Mouse (Mus musculus) megakaryocyte progenitor cell, adult 5-6 weeks (primary cell): ENCODE measurements at regions not wholly inside any gene's neighbourhood (a gene's known extent, or its start where the extent isn't known, plus 50 kb on each side); places are given as distances from the start of the nearest gene placed in this dataset.
"Not testable (repeated sequence)": the region's sequence is repeated elsewhere in the genome, so short reads cannot be mapped to it uniquely, and the experiment has no call there.

Source experiments
- ATAC-seq: replicated peaks from 2 replicates; pipeline ENCODE4 v1.8.0; 2016; ENCODE audit warnings: mild to moderate bottlenecking, moderate TSS enrichment, inconsistent platforms; ENCODE audit not compliant: poor library complexity

DNA sequence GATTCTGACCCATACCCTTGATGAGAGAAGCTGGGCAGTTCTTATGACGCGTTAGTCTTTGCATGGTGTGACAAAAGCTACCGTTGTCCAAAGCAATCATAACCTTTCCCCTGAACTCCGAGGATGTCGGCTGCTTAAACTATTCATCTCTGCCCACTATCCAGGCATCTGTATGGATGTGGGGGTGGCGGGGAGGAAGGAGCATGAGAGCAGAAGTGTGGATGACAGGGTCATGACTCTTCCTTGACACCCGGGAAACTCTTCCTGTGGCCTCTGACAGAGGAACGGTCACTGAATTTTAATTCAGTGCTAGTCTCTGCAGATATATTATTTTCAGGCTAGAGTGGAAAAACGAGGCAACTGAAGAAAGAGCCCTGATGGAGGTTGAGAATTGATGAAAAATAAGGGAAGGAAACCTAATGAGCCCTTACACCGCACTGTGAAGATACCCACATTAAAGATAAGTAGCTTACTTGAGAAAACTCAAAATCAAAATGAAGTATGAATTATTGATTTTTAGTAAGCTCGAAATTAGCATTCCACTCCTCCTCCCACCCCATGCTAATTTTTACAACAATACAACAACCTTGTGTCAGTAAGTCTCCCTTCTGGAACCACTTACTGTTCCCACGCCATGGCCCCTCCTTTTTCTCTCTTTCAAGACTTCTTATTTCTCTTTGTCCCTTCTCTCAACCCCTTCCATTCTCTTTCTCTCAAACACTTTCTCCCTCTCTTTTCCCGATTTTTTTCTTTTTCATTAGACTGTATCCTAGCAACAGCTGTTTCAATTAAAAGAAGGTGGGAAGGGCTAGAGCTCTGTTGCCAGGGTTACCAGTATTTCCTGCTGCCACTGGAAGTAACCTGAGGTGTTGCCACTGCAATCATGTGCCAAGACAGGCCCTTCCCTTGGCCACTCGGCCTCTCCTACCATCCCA lies 206.0 kb upstream of the Gap43 start:
- ATAC-seq: no peak

DNA sequence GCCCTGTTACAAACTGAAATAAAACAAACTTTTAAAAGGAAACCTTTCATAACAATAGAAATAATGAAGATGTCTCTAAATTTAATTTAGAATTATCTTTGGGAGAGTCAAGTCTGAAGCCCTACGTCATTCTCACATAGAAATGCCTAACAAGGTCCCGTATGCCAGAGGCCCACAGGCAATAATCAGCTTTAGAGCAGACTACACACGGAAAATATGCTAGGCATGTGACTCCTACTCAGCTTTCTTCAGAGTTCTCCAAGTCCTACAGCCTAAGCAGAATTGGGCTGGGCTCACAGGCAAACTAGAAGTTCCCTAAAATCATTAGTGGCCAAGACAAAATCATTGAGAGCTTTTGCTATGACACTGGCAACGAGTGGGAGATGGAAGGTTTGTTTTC lies 176.9 kb upstream of the Gap43 start:
- no peak for ATAC-seq

DNA sequence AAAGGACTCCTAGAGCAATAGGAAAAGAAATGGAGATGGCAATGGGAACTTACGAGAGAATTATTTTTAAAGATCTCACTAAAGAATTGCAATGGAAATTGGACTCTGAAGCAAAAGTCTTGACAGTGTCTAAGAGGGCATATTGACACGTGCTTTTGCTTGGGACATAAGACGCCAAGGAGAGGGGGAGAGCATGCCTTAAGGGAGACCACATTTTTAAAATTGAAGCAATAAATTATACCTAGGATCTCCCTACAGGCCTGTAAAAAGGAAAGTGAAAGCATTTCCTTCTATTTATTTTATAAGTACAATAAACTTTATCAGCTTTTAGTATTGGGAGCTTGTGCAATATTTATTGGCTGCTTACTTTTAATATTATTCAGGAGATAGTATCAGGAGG lies 175.5 kb upstream of the Gap43 start:
- ATAC-seq: no peak

DNA sequence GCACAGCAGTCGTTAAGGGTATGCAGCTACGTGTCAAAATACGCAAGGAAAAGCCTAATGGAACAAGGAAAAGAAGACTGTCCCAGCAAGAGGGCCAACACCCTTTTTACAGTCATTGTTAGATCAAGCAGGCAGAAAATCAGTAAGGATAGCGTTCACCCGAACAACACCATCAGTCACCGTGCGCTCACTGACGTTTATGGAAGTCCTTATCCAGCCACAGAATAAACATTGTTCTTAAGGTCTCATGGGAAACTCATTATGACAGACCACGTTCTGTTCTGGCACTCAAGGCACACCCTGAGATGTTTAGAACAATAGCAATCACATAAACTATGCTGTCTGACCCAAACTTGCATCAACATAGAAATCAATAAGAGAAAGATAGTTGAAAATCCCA lies 164.7 kb upstream of the Gap43 start:
- no peak for ATAC-seq

DNA sequence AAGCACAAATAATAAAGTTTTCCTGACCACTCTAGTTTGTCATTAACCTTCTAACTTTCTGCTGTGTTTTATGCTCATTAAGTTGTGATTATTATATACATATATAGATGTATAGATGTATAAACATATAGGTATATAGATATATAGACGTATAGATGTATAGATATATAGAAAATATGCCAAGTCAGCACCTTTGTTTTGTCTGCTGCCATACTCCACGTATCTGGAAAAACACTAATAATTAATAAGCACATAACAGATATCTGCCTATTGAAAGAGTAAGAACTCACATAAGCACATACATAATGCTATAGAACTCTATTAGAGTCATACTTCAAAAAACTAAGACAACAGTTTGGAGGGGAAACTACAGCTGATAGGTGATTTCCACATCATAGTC lies 161.3 kb upstream of the Gap43 start:
- ATAC-seq: no peak

DNA sequence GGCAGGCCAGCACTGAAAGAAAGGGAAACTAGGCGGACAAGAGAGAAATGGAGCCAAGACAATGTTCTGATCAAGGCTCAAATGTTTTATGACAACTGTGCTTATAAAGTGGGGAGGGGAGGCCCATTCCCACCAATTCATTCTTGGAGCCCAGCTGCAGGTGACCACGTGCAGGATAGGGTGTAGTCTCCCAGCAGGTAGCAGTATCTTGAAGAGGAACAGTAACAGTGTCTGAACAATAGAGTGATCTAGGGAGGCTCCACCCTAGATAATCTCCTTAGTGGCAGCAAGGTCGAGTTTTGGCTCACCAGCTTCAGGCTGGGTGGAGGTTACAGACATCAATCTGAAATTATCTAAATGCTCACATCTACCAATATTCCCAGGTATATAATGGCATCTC lies 160.7 kb upstream of the Gap43 start:
- not testable (repeated sequence) for ATAC-seq

DNA sequence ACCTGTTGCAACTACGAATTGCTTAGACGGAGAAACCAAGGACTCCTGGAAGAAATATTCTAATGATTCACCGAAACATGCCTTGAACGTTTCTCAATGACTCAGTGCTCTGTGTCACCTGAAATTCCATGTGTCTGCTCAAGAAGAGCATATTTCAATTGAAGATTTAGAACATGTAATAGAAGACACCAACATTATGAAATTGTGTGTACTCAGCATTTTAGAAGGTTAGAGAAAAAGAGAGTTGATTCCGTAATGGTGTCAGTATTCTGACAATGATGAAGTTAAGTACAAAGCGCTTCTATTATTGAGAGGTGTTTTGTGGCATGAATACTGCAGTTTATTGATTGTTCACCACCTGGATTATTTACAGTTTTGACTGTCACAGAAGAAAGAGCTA lies 159.1 kb upstream of the Gap43 start:
- no peak for ATAC-seq

DNA sequence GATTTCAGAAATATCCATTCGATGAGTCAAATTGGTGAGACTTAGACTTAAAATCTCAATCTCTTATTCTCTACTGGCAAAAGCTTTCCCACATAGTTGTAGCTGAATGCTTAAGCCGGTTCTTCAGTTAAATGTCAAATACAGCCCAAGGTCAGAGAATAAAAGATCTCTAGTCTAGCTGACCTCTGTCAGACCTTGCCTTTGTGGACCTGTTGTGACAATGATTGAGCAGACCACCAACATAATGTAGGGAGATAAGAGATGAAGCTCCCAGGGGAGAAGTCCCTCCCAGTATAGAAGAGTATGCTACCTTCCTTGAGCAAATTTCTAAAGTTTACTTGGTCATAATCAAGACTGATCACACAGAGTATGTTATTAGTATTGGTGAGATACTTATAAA lies 157.9 kb upstream of the Gap43 start:
- no peak for ATAC-seq

DNA sequence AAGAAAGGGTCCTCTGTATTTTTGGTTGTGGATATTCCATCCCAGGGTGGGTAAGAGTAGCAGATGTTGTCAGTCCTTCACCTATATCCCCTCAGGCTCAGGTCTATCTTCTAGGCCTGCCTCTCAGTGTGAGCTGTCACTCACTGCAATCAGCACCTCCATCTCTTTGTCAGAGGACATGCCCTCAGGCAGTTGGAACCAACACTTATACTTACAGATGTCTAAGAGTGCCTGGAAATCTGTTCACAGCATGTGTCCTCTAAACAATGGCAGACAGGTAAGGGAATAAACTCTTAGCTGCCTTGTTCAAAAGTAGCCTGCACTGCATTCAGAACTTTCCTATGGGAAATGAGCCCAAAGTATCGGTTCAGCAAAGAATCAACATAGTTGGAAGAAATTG lies 153.1 kb upstream of the Gap43 start:
- ATAC-seq: no peak

DNA sequence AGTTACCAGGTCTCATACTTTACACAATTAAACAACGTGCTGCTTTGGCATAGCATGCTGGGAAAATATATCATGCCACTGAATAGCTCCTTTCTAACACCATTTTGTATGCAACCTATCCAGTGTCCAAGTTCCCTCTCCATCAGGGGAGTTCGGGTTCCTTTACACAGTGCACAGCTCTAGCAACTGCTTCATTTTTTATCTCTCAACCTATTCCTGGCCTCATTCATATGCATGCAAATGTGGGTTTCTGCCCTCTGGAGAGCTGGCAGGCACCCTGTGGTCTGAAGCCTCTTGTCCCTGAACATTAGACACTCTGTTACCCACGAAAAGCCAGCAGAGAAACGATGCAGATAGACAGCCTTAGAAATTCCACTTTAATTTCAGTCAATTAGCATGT lies 148.3 kb upstream of the Gap43 start:
- ATAC-seq: no peak

DNA sequence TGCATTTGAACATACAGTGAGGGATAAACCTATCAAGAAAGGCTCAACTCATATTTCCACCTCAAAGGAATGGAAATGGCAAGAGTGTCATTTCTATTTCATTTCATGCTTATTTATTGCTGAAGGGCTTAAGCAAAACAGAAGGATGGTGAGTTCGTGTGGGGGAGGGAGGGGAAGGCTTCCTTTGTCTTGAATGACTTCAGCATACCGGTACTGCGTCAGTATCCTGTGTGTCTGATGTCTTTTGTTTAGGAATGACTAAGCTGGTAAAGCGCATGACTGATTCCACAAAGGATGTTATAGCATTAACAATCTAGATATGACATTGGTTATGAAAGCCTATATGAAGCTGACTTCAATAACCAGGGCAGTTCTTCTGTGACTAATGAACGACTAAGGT lies 139.5 kb upstream of the Gap43 start:
- ATAC-seq: no peak

DNA sequence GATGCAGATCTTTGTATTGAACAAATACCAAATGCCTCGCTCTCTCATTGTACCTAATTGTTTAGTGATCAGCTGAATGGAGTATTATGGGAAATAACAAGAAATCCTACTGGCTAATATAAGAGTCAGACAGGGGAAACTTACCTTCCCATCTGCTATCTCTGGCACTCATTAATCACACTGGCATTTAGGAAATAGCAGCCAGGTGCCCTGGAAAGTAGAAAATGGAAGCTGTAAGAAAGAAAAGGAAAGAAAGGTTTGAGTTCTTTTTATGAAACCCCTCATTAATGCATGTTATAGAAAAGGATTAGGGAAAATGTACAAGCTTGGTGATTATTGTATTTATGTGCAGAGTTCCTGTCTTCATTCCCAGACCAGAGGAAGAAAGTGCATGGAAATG lies 126.5 kb upstream of the Gap43 start:
- ATAC-seq: no peak

DNA sequence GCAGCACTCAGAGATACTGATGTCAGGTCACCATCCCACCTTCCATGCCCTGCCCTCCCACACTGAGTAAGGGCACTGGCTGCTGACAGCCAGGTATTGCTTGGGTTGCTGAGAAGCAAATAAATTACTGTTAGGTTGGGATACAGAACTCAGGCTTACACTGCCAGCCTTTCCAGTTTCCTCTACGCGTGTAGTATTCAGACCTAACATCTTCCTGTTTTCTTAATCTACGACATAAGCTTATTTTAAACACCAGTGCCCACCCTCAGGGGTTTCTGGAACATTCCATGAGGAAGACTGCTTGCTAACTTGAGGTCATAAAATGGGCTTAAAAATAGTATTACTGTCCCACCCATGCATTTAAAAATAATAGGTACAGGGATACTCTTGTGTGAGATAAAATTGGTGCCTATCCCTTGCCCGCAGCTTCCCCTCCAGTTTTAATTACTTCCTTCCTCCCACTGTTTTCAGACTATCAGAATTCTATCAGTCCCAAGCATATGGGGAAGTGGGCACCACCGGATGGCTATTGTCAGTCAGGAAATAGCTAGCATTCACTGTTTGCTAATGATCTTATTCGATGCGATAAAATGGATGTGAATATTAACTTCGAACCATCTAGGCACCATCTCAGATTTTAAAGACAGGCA lies 116.0 kb upstream of the Gap43 start:
- ATAC-seq: peak; percentile 93

DNA sequence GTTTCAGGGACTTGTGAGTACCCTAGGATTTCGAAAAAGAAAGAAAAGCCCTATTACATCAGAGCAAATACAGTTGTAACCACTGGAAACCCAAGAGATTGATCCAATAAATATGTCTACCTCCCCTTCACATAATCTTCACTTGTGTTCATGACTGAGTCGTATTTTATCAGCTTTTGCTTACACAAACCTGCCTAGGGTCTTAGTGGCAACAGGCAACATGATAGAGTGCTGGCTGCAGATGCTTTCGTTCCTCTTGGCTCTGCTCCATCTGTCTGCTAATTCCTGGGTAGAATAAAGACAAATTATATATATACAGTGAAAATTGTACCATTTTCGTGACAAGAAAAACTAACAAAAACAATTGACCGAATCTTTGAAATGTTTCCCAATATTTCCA lies 112.9 kb upstream of the Gap43 start:
- no peak for ATAC-seq

DNA sequence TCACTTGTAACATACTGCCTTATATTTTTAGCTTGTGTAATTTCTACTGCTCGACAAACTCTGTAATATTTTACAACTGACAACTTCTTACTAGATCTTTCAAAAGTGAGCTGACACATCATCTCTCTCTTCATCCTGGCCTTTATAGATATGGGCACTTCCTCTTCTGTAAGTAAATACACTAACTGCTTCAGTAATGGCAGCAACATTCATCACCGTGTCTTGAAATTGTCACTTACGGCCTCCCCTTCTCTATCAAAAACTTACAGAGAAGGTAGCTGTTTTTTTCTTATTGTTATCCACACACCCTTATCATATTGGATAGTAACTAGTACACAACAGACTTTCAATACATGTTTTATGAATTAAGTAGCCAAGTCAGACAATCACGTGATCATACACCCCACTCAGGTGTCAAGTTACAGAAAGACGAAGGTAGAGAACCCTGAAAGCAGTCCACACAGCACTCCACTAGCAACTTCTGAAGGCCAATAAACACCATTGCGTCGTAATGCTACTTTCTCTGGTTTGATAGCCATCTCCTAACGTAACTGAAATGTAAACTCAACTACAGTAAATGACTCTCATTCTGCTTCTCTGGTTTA lies 109.5 kb upstream of the Gap43 start:
- peak; percentile 31; the same call in 1 of the 2 replicates for ATAC-seq

DNA sequence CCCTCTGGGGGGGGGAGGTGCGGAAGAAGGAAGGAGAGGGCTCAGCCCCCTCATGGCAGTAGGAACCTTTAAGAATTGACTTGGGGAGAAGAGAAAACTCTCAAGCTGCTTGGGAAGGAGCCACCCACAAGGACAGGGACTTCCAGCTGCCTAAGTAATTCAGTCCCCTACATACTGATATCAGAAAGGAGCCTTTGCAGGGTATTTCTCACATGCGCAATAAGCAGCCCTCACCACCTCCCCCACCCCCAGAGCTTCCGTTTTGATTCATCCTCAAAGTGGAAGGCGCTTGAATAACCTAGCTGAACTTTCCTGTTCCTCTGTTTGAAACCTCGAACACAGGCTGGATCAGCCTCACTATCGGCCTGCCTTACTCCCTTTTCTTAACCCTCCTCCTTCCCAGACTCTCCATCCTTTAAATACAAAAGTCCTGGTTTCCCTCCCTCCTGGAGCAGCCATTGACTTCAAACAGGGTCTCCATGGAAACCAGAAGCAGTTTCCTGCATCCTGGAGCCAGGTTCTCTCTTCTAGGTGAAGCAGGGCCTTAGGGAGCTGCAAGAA lies 104.5 kb upstream of the Gap43 start:
- no peak for ATAC-seq

DNA sequence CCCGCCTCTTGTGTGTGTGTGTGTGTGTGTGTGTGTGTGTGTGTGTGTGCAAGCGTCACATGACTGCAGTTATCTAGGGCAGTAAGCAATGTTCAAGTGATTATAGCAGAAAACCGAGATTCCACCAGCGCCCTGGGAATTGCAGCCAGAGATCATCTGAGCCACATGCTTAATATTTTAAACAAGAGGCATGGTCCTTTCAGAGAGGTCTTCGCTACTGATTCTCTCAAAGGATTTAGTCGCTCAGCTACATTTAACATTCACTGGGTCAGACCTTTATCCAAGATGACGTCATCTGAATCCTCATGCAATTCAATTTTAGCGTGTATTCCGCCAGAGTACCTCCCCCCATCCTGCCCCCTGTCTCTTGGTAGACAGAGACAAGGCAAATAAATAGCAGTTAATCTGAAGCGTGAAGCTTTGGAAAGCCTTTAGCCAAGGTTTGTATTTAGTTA lies 104.0 kb upstream of the Gap43 start:
- no peak for ATAC-seq

DNA sequence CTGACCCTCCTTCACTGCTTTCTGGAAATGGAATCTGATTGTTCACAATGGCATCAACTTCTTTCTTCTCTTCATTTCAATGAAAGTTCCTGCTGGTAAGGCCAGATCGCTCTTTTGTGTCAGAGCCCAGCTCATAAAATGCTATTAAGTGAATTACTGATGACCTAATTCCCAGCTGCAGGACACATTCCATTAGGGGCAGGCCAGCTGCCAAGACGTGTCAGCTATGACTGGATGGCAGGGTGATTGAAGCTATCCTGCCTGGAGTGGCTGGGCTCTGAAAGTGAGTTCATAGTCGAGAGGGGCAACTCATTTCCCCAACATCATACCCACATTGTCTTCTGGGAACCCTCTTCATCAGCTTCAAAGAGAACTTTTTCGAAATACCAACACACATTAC lies 100.4 kb upstream of the Gap43 start:
- ATAC-seq: no peak

DNA sequence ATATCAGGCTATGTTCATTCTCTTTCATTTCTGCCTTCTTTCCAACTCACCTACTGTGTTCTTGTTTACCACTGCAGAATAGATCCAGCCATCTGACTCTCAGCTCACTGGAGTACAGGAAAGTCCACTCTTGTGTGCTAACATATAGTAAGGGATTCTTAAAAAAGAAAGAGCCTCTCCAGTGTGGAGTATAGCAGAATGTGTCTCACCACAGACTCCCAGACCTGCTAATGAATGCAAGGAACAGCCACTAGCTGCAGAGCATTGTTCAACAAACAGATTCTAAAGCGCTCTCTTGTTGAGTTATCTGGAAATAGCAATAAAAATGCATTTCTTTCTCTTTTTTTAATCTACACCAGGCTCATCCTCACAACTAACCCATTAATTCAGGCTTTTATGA lies 91.1 kb upstream of the Gap43 start:
- no peak for ATAC-seq

DNA sequence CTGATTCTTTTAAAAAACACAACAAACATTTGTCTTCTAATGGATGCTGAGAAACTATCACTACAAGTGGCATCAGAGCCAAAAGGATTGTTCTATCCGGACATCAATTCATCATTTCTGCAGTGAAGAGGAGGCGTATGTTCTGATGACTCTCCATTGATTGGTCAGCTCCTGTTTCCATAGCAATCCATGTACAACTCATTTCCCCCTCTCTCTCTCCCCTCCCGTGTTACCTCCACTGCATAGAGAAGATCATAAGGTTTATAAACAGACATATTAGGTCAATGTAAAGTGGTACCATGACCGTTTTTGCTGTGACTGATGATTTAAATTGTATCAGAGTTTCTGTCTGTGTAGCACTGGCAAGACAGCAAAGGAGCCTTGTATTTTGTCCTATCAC lies 76.2 kb upstream of the Gap43 start:
- no peak for ATAC-seq

DNA sequence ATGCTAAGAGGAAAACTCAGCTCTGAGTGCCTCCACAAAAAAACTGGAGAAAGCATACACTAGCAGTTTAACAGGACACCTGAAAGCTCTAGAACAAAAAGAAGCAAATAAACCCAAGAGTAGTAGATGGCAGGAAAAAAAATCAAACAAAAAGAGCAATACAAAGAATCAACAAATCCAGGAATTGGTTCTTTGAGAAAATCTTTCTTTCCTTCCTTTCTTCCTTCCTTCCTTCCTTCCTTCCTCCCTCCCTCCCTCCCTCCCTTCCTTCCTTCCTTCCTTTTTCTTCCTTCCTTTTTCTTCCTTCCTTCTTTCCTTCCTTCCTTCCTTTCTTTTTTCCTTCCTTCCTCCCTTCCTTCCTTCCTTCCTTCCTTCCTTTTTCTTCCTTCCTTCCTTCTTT lies 71.6 kb upstream of the Gap43 start:
- ATAC-seq: not testable (repeated sequence)

DNA sequence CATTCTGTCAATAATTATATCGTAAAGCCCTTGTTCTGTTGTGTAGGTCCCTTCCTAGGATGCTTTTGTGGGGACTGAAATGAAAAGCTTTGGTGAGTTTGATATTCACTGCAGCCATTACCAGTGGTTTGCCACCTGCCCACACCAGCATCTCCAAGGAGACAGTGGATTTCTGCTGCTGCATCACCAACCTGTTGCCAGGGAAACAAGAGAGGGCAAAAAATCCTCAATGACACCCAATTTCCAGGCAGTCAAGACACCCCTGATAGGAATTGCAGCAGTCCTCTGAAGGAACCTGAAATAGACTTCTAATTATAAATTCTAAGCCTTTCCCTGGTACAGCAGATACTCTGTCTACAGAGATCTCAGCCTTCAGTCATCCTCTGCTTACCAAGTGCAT lies 56.1 kb upstream of the Gap43 start:
- no peak for ATAC-seq
